Mouse (Mus musculus) heart, adult 2 months (tissue): ENCODE results near the gene Cyp2d11. TPM values are rescaled to one million over a fixed set of nuclear protein-coding genes. Genes with fewer than 3 reads are reported as not detected.

Source experiments
- DNase-seq, 2 experiments: peaks; one replicate each; pipeline ENCODE4 v3.0.0; 2021
- H3K27ac ChIP-seq: fragments of 200-600 bp; 2 replicates; pipeline ENCODE4 v1.8.1; 2022
- H3K27me3 ChIP-seq: fragments of 200-500 bp; 2 replicates; pipeline ENCODE4 v1.6.1; 2012; ENCODE audit warnings: mild to moderate bottlenecking, low read length, inconsistent platforms, mixed read lengths; ENCODE audit not compliant: control insufficient read depth, insufficient read depth
- H3K36me3 ChIP-seq: fragments of 200-500 bp; 2 replicates; pipeline ENCODE4 v1.6.1; 2012; ENCODE audit warnings: low read length, inconsistent platforms; ENCODE audit not compliant: control insufficient read depth, insufficient read depth
- H3K4me1 ChIP-seq: fragments of 200-500 bp; 2 replicates; pipeline ENCODE4 v1.6.1; 2011; ENCODE audit warnings: low read length; ENCODE audit not compliant: control insufficient read depth, insufficient read depth
- H3K4me3 ChIP-seq: fragments of 200-600 bp; 2 replicates; pipeline ENCODE4 v1.8.1; 2022
- H3K79me2 ChIP-seq: fragments of 200-500 bp; replicated peaks from 2 replicates; pipeline ENCODE4 v1.6.1; 2012; ENCODE audit warnings: mild to moderate bottlenecking, inconsistent platforms, low read length, moderate library complexity, mixed read lengths; ENCODE audit not compliant: control insufficient read depth, insufficient read depth
- H3K9ac ChIP-seq: fragments of 200-500 bp; 2 replicates; pipeline ENCODE4 v1.6.1; 2012; ENCODE audit warnings: low read depth, mild to moderate bottlenecking, control low read depth, inconsistent platforms, low read length, mixed read lengths
- CTCF ChIP-seq: fragments of 200-600 bp; IDR thresholded peaks from 2 replicates; pipeline ENCODE4 v1.8.1; 2022; ENCODE audit warnings: antibody characterized with exemption, mild to moderate bottlenecking, moderate library complexity
- EP300 ChIP-seq: fragments of 200-500 bp; IDR thresholded peaks from 2 replicates; pipeline ENCODE4 v1.6.1; 2011; ENCODE audit warnings: low read depth, low read length, control low read depth; ENCODE audit not compliant: insufficient read depth
- POLR2A ChIP-seq: fragments of 200-500 bp; IDR thresholded peaks from 2 replicates; pipeline ENCODE4 v1.6.1; 2011; ENCODE audit warnings: mild to moderate bottlenecking, low read depth, low read length, control low read depth; ENCODE audit not compliant: insufficient read depth
- WGBS: fragments of 180-500 bp; shearing (Covaris S2); methylation state at CpG from one replicate; pipeline ENCODE4 v1.1.7; 2018; 5-methylcytosine and 5-hydroxymethylcytosine counted together
- intact Hi-C: fragments of 180-260 bp; cut with DNase I; formaldehyde crosslinking; loops from one replicate; pipeline ENCODE4 v1.15.1; 2025
- polyA plus RNA-seq: library from polyadenylated mRNA; depleted of rRNA; stranded (reverse); fragments of >200 nt; gene quantifications from 2 replicates; pipeline ENCODE4 v1.2.3, GENCODE M21; 2012
- total RNA-seq, 2 experiments: library from RNA; stranded (reverse); gene quantifications; 2 replicates each; pipeline ENCODE4 v1.2.3; 2021

The Cyp2d11 gene
- total and polyA plus RNA-seq, 3 experiments: 0.18 TPM; not detected in 2

GRCm38 (mm10) chr15:82433137-82433536 lies 39.3 kb upstream of the Cyp2d11 start, which contains the start of gene Cyp2d9:
Gene Cyp2d9, plus strand, starts transcription at chr15:82433437.
- no peaks in the 10 kb centered on the region for H3K36me3 ChIP-seq
- H3K27me3 ChIP-seq: no peaks in the 10 kb centered on the region
- H3K27ac ChIP-seq: no peak within 1 kb of the TSS
- no peaks in the 10 kb centered on the region for H3K79me2 ChIP-seq
- no peak within 1 kb of the TSS for H3K4me3 ChIP-seq
- TF ChIP-seq CTCF: no peak
- no peak for TF ChIP-seq POLR2A
- TF ChIP-seq EP300: no peak
- DNase-seq: no peak
- intact Hi-C loops: no loop called here
- H3K4me1 ChIP-seq: no peaks in the 10 kb centered on the region
- no peak within 1 kb of the TSS for H3K9ac ChIP-seq

GRCm38 (mm10) chr15:82423471-82423870 lies 29.6 kb upstream of the Cyp2d11 start:
- no peak overlapping the region for H3K9ac ChIP-seq
- WGBS: 80% methylated on average over 3 of the region's 3 CpGs
- H3K4me1 ChIP-seq: no peaks in the 10 kb centered on the region
- H3K79me2 ChIP-seq: no peaks in the 10 kb centered on the region
- H3K27ac ChIP-seq: no peak overlapping the region
- intact Hi-C loops: no loop called here
- DNase-seq: no peak
- TF ChIP-seq CTCF (no peak), EP300 (no peak), POLR2A (no peak)
- H3K27me3 ChIP-seq: no peaks in the 10 kb centered on the region
- H3K36me3 ChIP-seq: no peaks in the 10 kb centered on the region
- H3K4me3 ChIP-seq: no peak overlapping the region

GRCm38 (mm10) chr15:82422935-82423334 lies 29.1 kb upstream of the Cyp2d11 start:
- H3K9ac ChIP-seq: no peak overlapping the region
- no peak overlapping the region for H3K4me3 ChIP-seq
- H3K4me1 ChIP-seq: no peaks in the 10 kb centered on the region
- WGBS: 60% methylated on average over 4 of the region's 4 CpGs
- TF ChIP-seq EP300 (no peak), POLR2A (no peak), CTCF (no peak)
- H3K27me3 ChIP-seq: no peaks in the 10 kb centered on the region
- H3K79me2 ChIP-seq: no peaks in the 10 kb centered on the region
- intact Hi-C loops: no loop called here
- no peaks in the 10 kb centered on the region for H3K36me3 ChIP-seq
- no peak for DNase-seq
- no peak overlapping the region for H3K27ac ChIP-seq

DNA sequence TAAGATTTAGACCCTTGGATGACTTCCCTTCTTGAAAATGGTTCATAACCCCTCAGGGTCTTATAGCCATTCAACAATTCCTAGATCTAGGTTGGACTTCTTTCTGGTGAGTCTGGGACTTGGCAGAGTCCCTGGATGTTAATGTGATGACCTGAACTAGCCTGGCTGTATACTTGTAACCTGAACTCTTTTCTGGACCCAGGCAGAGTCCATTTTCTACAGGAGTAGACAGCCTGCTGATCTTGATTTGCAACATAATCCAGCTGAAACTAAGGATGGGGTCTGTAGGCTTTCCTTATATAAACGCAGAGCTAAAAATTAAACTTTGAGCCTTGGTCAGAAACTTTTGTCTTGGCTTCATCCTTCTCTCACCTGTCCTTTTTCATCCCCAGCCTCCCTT lies 24.8 kb upstream of the Cyp2d11 start:
- Histone ChIP-seq H3K36me3 (no peaks in the 10 kb centered on the region), H3K27ac (no peak overlapping the region), H3K4me3 (no peak overlapping the region), H3K79me2 (no peaks in the 10 kb centered on the region), H3K4me1 (peaks cover 2% of the 10 kb centered on the region; the same call in 1 of the 2 replicates), H3K9ac (no peak overlapping the region), H3K27me3 (no peaks in the 10 kb centered on the region)
- no peak for DNase-seq
- no peak for TF ChIP-seq EP300
- TF ChIP-seq CTCF: no peak
- no peak for TF ChIP-seq POLR2A
- 83% methylated on average over 1 of the region's 1 CpGs for WGBS
- intact Hi-C loops: no loop called here

DNA sequence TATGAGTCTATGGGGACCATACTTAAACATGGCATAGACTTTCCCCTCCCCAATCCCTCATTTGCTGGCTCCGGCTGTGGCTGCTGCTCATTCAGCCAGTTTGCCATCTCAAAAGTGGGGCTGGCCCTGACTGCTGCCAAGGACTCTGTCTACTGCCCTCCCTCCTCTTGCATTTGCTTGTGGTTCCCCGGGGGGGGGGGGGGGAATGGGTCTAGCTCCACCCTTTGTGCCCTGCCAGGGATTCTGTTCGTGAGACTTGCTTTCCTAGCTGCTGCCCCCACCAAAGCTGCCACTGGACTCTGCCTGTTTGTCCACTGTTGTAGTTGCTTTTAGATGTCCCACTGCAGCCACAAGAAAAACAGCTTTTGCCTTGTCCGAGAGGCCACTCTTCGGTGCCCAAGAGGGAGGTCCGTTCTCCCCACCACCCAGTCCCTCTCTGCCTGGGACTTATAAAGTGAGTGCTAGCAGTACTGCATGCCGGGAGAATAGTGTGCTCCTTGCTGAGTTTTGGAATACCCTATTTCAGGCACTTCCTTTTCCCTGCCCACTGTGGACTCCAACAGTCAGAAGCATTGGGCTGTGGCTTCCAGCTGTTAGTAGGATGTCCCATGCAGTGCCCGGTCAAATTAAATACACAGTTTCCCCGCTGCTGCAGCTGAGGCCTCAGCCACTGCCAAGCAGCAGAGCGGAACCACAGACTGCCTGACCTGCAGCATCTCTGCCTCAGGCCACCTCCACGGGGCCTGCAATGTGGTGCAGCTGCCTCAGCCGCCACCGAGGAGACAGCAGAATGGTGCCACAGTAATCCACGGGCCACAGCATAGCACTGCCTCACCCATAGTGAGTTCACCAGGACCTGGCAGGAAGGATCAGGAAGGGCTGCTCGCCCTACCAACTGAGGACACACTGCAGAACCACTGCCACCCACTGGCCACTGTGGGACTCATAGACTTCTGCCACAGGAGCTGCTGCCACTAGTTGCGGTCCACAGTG lies 23.3 kb upstream of the Cyp2d11 start:
- Histone ChIP-seq H3K4me1 (peaks cover 2% of the 10 kb centered on the region; the same call in 1 of the 2 replicates), H3K27ac (peak overlapping the region; percentile 69), H3K36me3 (no peaks in the 10 kb centered on the region), H3K79me2 (no peaks in the 10 kb centered on the region), H3K9ac (peak overlapping the region; percentile 76), H3K4me3 (peak overlapping the region; percentile 43; the same call in 1 of the 2 replicates), H3K27me3 (no peaks in the 10 kb centered on the region)
- DNase-seq: peak; percentile 89
- WGBS: 29% methylated on average over 16 of the region's 16 CpGs
- intact Hi-C loops: loop anchor here (1.0 to 2.0 kb wide), 3 partner anchors 36 to 151 kb away; partner anchors contain the start of gene Ndufa6
- TF ChIP-seq POLR2A (peak; percentile 70; the same call in 1 of the 2 replicates), EP300 (peak; percentile 97), CTCF (peak; percentile 98)

- H3K27me3 ChIP-seq: no peaks in the 10 kb centered on the region
- no peak overlapping the region for H3K27ac ChIP-seq
- 85% methylated on average over 4 of the region's 4 CpGs for WGBS
- H3K4me3 ChIP-seq: no peak overlapping the region
- H3K4me1 ChIP-seq: no peaks in the 10 kb centered on the region
- DNase-seq: no peak
- no peaks in the 10 kb centered on the region for H3K36me3 ChIP-seq
- intact Hi-C loops: no loop called here
- no peaks in the 10 kb centered on the region for H3K79me2 ChIP-seq
- no peak overlapping the region for H3K9ac ChIP-seq
- TF ChIP-seq CTCF (no peak), POLR2A (no peak), EP300 (no peak)
Observed at GRCm38 (mm10) chr15:82407536-82407935, 13.7 kb upstream of the Cyp2d11 start.
